Mouse (Mus musculus) stomach, postnatal 0 days (tissue): Measurements from ENCODE around the gene Acaa1a.

ENCODE experiments used
- CTCF ChIP-seq: IDR thresholded peaks from 2 replicates; pipeline ENCODE4 v1.5.1; 2016; ENCODE audit warnings: antibody characterized with exemption, low read depth, mild to moderate bottlenecking, moderate library complexity
- EP300 ChIP-seq: optimal IDR thresholded peaks from 2 replicates; pipeline ENCODE3; 2016; ENCODE audit warnings: antibody characterized with exemption

GRCm38 (mm10) chr9:119358058-119358429, 18.6 kb downstream of the Acaa1a start:
- TF ChIP-seq CTCF (no peak), EP300 (no peak)
